In the genomic region with DNA sequence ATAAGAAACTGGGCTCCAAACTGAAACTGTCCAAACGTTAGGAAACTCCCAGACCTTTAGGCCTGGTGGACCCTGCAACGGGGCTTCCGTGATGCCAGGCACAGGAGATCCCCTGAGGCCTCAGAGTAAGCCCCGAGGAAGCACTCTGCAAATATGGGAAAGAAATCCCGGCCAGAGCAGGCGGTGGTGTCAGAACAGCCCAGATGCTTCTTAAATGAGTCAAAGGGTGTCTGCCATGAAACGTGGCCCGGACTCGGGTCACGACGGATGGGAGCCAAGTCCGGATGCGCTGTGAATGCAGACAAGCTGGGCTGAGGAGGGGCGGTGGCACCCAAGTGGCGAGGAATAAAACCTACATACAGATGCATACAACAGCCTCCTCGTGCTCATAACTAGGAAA, we compare ENCODE assay signal across 8 mouse cellular contexts. TPM values are rescaled to one million over a fixed set of nuclear protein-coding genes. Genes with fewer than 3 reads are reported as not detected.
A peak's percentile ranks its signal among the peaks of the same experiment; 100 is the strongest.
DNase-seq lines count a peak whose midpoint lies in the region; ATAC-seq lines count a peak whose summit lies in the region.

No protein-coding gene starts in this region.

- H3K9ac ChIP-seq in forebrain, embryonic 12.5 days, result no peak overlapping the region
- H3K9ac ChIP-seq in limb, embryonic 12.5 days (replicated peaks), result 0 out of 2 replicates have a peak overlapping the region, but pooled peaks have one; percentile 12
- H3K9ac ChIP-seq in midbrain, embryonic 15.5 days, result no peak overlapping the region

- 0 out of 2 replicates have a peak overlapping the region, but pooled peaks have one; percentile 10 for H3K4me3 ChIP-seq in forebrain, embryonic 12.5 days (replicated peaks)
- H3K4me3 ChIP-seq in hindbrain, embryonic 10.5 days, result peak overlapping the region; percentile 42
- H3K4me3 ChIP-seq in limb, embryonic 12.5 days (replicated peaks), result peak overlapping the region; percentile 20
- no peak overlapping the region for H3K4me3 ChIP-seq in midbrain, embryonic 15.5 days

- peak; percentile 53 for ATAC-seq in forebrain, embryonic 12.5 days (ENCODE audit: low FRiP score)
- ATAC-seq in limb, embryonic 12.5 days (ENCODE audit: insufficient number of reproducible peaks, insufficient read depth, low FRiP score, low TSS enrichment, low read depth), result no peak
- no peak for ATAC-seq in midbrain, embryonic 15.5 days (replicated peaks)

- peak overlapping the region; percentile 42 for H3K4me2 ChIP-seq in forebrain, embryonic 12.5 days
- H3K4me2 ChIP-seq in limb, embryonic 12.5 days, result peak overlapping the region; percentile 51
- peak overlapping the region; percentile 15; the same call in 1 of the 2 replicates for H3K4me2 ChIP-seq in midbrain, embryonic 15.5 days

- H3K4me1 ChIP-seq in forebrain, embryonic 12.5 days, result peaks cover 40% of the 10 kb centered on the region
- peaks cover 90% of the 10 kb centered on the region for H3K4me1 ChIP-seq in hindbrain, embryonic 10.5 days (replicated peaks)
- H3K4me1 ChIP-seq in limb, embryonic 12.5 days (replicated peaks), result peaks cover 49% of the 10 kb centered on the region
- H3K4me1 ChIP-seq in midbrain, embryonic 15.5 days, result peaks cover 20% of the 10 kb centered on the region

- H3K36me3 ChIP-seq in forebrain, embryonic 12.5 days (replicated peaks), result no peaks in the 10 kb centered on the region
- H3K36me3 ChIP-seq in hindbrain, embryonic 10.5 days, result peaks cover 31% of the 10 kb centered on the region
- peaks cover 6% of the 10 kb centered on the region; the same call in 1 of the 2 replicates for H3K36me3 ChIP-seq in limb, embryonic 12.5 days
- H3K36me3 ChIP-seq in midbrain, embryonic 15.5 days (replicated peaks), result no peaks in the 10 kb centered on the region

- peak overlapping the region; percentile 26; the same call in 1 of the 2 replicates for H3K27ac ChIP-seq in forebrain, embryonic 12.5 days
- peak overlapping the region; percentile 89 for H3K27ac ChIP-seq in hindbrain, embryonic 10.5 days
- H3K27ac ChIP-seq in limb, embryonic 12.5 days, result peak overlapping the region; percentile 77
- no peak overlapping the region for H3K27ac ChIP-seq in midbrain, embryonic 15.5 days

- peak; percentile 28 to 69 for DNase-seq in spleen, postnatal 4 days (ENCODE audit: low spot score in 2 of 2)
- no peak for DNase-seq in spleen, postnatal 36 days (ENCODE audit: low spot score in 2 of 2)
- peak; percentile 88 for DNase-seq in hindbrain, embryonic 10.5 days (ENCODE audit: low spot score)
- DNase-seq in urinary bladder, postnatal 25 days (ENCODE audit: low spot score), result peak; percentile 61
- DNase-seq in testis, postnatal 10 days (ENCODE audit: low spot score), result no peak

- WGBS in forebrain, embryonic 12.5 days, result 2% methylated on average over 16 of the region's 16 CpGs
- under 1% methylated on average over 16 of the region's 16 CpGs for WGBS in hindbrain, embryonic 10.5 days
- WGBS in limb, embryonic 12.5 days, result 3% methylated on average over 16 of the region's 16 CpGs
- WGBS in midbrain, embryonic 15.5 days, result 4% methylated on average over 16 of the region's 16 CpGs

- H3K9me3 ChIP-seq in forebrain, embryonic 12.5 days, result no peaks in the 10 kb centered on the region
- H3K9me3 ChIP-seq in hindbrain, embryonic 10.5 days, result no peaks in the 10 kb centered on the region
- no peaks in the 10 kb centered on the region for H3K9me3 ChIP-seq in limb, embryonic 12.5 days
- no peaks in the 10 kb centered on the region for H3K9me3 ChIP-seq in midbrain, embryonic 15.5 days

- H3K27me3 ChIP-seq in forebrain, embryonic 12.5 days, result 0 out of 2 replicates have a peak, but pooled peaks cover 3% of the 10 kb centered on the region
- no peaks in the 10 kb centered on the region for H3K27me3 ChIP-seq in hindbrain, embryonic 10.5 days (ENCODE audit: insufficient read depth, poor library complexity, severe bottlenecking)
- H3K27me3 ChIP-seq in limb, embryonic 12.5 days, result no peaks in the 10 kb centered on the region
- H3K27me3 ChIP-seq in midbrain, embryonic 15.5 days (replicated peaks), result no peaks in the 10 kb centered on the region; the same call in 1 of the 2 replicates

RNA-seq across cellular contexts. Expression of gene C130032M10Rik, which starts 11.6 kb away (rescaled TPM):
- not detected in 2 replicates for polyA plus RNA-seq in forebrain, embryonic 12.5 days (2016; fragmentation: Nextera tagmentation; extraction: Ambion mirVana)
- polyA plus RNA-seq in hindbrain, embryonic 10.5 days (2016; fragmentation: Nextera tagmentation; extraction: Ambion mirVana), result 0.38 and 1.9 TPM in 2 replicates
- 0.41 and 0.70 TPM in 2 replicates for polyA plus RNA-seq in limb, embryonic 12.5 days (2016; fragmentation: Nextera tagmentation; extraction: Ambion mirVana)
- polyA plus RNA-seq in midbrain, embryonic 15.5 days (2015; fragmentation: Nextera tagmentation; extraction: Ambion mirVana), result not detected in 2 replicates

RNA-seq across cellular contexts. Expression of gene Ccr4, which starts 22.4 kb away (rescaled TPM):
- not detected in 2 replicates for polyA plus RNA-seq in forebrain, embryonic 12.5 days (2016; fragmentation: Nextera tagmentation; extraction: Ambion mirVana)
- polyA plus RNA-seq in hindbrain, embryonic 10.5 days (2016; fragmentation: Nextera tagmentation; extraction: Ambion mirVana), result 0.07 TPM in 1 of 2 replicates, not detected in the other
- not detected in 2 replicates for polyA plus RNA-seq in limb, embryonic 12.5 days (2016; fragmentation: Nextera tagmentation; extraction: Ambion mirVana)
- polyA plus RNA-seq in midbrain, embryonic 15.5 days (2015; fragmentation: Nextera tagmentation; extraction: Ambion mirVana), result not detected in 2 replicates

RNA-seq across cellular contexts. Expression of gene Trim71, which starts 37.1 kb away (rescaled TPM):
- 0.36 and 0.52 TPM in 2 replicates for polyA plus RNA-seq in forebrain, embryonic 12.5 days (2016; fragmentation: Nextera tagmentation; extraction: Ambion mirVana)
- 3.8 and 8.3 TPM in 2 replicates for polyA plus RNA-seq in hindbrain, embryonic 10.5 days (2016; fragmentation: Nextera tagmentation; extraction: Ambion mirVana)
- 1.6 and 2.3 TPM in 2 replicates for polyA plus RNA-seq in limb, embryonic 12.5 days (2016; fragmentation: Nextera tagmentation; extraction: Ambion mirVana)
- 0.15 and 0.17 TPM in 2 replicates for polyA plus RNA-seq in midbrain, embryonic 15.5 days (2015; fragmentation: Nextera tagmentation; extraction: Ambion mirVana)

Comparison
In these comparisons a context has a peak if more than half of its experiments do, and no peak if none do; other contexts are left out.
1. DNase-seq: peak in spleen, postnatal 4 days (2 of 2), hindbrain, embryonic 10.5 days (single experiment) and urinary bladder, postnatal 25 days (single experiment); none in spleen, postnatal 36 days (0 of 2) and testis, postnatal 10 days (single experiment).
2. Peak in every context shown above with its lines, with median percentiles within 50 percentile points of each other: H3K4me2 ChIP-seq.